Mouse (Mus musculus): ENCODE data around the gene Ndc1.

- TF ChIP-seq CTCF (IDR thresholded peaks at IDR 0.05; ENCODE audit: borderline replicate concordance, control insufficient read depth, extremely low read depth, insufficient read depth, low read length, poor library complexity) (no peak), POLR2A (IDR thresholded peaks at IDR 0.05; ENCODE audit: control insufficient read depth, extremely low read depth, insufficient read depth, low read length, poor library complexity) (no peak)
Observed at GRCm38 (mm10) chr4:107372304-107372703, 4.7 kb downstream of the Ndc1 start.

Measured in thymus, adult 2 months (tissue).